Mouse (Mus musculus): ENCODE results near the gene 4933425L06Rik.

DNA sequence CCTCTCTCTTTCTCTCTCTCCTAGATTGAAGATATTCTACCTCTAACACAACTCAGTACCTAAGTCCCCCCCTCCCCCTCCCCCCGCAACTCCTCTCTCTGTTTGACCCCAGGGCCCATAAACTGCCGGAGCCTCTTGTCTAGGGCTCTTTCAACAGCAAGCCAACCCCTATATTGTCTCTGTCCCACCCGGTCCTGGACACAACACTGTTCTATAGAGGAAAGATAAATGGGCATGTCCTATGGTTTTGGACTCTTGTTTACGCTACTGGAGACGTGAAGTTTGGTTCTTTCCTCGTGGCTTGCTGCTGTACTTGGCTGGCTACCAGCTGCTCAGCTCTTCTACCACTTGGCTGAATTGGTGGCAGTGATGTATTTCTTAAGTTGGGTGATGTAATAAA, 83.5 kb downstream of the 4933425L06Rik start:
- TF ChIP-seq POLR2A (IDR thresholded peaks at IDR 0.05; ENCODE audit: insufficient read depth, low read length) (no peak), EP300 (IDR thresholded peaks at IDR 0.05; ENCODE audit: insufficient read depth, low read depth, low read length) (no peak)
